Mouse (Mus musculus) small intestine, adult 2 months (tissue): ENCODE data around the gene Fam193a.

ENCODE experiments used
- CTCF ChIP-seq: fragments of 200-500 bp; IDR thresholded peaks from 2 replicates; pipeline ENCODE4 v1.5.1; 2012; ENCODE audit warnings: low read depth, mild to moderate bottlenecking, control low read depth, inconsistent platforms, low read length, moderate library complexity, mixed read lengths; ENCODE audit not compliant: insufficient replicate concordance, insufficient read length; ENCODE audit errors: extremely low read depth
- POLR2A ChIP-seq: fragments of 200-500 bp; IDR thresholded peaks from 2 replicates; pipeline ENCODE4 v1.6.1; 2012; ENCODE audit warnings: low read depth, mild to moderate bottlenecking, control low read depth, inconsistent platforms, low read length, moderate library complexity

DNA sequence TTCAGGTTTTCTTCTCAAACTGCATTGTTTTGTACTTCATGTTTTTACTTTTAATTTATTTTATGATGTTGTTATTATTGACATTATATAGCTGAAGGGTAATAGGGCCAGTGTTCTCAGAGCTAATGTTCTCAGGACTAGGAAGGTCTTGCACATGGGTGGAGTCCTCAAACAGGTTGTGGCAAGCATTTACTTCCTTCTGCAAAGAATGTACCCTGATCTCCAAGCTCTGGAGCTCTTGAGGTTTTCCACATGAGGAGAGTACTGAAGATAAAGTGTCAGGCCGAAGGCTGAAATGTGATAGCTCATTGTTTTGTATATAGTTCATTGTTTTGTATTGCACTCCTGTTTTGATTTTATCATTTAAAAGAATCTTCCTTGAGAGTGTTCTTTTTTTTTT lies 68.9 kb downstream of the Fam193a start:
- TF ChIP-seq CTCF = no peak
- no peak for TF ChIP-seq POLR2A
